Mouse (Mus musculus): Measurements from ENCODE around the gene Mrps10. TPM values are rescaled to one million over a fixed set of nuclear protein-coding genes. Genes with fewer than 3 reads are reported as not detected.

The Mrps10 gene
- 10 to 100 TPM; 19.9 to 23.9 TPM for total RNA-seq (2021)

DNA sequence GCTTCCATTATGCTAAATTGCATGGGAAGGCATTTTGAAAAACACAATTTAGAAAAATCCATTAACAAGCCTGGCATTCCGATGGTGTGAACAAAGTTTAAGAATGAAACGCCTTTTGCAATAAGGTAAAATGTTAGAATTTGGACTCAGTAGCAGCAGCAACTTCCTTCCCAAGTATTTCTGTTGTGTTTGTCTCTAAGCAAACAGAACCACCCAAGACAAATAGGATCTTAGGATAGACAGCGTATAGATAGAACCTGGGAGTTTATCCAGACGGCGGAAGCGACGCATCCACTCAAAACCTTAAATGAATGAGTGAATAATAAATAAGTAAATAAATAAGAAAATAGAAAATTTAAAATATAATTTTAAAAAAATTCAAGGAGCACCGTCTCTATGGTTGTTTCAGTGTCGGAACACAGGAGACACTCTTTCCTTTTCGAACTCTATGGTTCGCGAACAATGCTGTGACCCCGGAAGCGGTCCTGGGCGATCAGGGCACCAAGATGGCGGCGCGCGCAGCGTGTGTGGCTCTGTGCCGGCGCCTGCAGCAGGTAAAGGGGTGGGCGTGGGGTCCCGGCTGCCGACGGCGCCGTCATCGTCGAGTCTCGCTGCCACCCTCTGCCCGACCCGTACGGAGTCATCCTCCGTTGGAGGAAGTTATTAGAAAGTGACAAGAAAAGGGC lies at the start of gene Mrps10:
Mrps10 (plus strand) TSS at position 487 of the 686 bp plus-strand sequence.
- DNase-seq: peak; percentile 78 to 84
- intact Hi-C loops (cut with DNase I): loop anchor here (2.0 to 5.0 kb wide), 2 partner anchors 242 to 331 kb away; partner anchors contain the start of genes Bysl, Gm20517 and Med20

DNA sequence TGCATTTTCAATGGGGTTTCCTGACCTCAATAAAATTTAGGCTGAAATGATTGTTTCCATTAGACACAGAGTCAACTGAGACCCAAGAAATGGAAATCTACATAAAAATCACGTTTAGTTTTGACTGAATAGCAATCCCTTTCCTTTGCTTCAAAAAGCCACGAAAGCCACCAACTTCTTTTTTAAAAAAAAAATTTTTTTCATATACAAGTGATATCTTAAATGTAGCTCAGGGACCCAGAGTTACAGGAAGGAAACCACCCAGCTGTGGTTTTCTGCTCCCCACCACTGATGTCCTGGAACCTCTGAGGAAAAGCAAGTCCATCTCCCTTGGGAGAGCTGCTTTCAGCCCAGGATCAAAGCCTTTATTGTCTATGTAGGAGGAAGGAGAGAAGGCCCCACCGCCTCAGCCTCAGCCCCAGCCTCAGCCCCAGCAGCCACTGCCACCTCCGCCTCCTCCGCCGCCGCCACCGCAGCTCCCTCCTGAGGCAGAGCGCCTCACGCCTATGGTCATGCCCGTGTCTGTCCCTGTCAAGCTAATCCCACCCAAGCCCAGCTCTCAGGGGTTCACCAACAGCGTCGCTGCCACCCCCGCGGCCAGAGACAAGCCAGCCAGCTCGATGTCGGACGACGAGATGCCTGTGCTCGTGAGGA lies 49.6 kb upstream of the Mrps10 start:
- DNase-seq: no peak
- intact Hi-C loops (cut with DNase I): no loop called here

DNA sequence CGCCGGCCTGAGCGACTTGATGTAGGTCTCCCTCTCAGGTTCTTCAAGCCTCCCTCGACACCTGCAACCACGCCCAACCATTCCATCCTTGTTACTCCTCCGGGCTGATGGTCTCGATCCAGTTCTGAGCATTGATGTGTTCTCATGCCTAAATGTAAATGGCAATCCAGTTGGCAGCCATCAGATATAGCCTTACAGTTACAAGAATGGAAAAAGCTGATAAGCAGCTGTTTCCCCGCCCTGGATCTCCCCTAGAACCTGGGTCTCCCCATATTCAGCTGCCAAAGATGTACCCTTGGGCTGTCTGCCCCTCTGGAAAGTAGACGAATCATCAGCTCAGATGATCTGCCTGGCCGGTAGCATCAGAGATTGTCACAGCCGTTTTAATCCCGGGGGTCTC lies 48.9 kb upstream of the Mrps10 start:
- intact Hi-C loops (cut with DNase I): no loop called here
- DNase-seq: no peak

DNA sequence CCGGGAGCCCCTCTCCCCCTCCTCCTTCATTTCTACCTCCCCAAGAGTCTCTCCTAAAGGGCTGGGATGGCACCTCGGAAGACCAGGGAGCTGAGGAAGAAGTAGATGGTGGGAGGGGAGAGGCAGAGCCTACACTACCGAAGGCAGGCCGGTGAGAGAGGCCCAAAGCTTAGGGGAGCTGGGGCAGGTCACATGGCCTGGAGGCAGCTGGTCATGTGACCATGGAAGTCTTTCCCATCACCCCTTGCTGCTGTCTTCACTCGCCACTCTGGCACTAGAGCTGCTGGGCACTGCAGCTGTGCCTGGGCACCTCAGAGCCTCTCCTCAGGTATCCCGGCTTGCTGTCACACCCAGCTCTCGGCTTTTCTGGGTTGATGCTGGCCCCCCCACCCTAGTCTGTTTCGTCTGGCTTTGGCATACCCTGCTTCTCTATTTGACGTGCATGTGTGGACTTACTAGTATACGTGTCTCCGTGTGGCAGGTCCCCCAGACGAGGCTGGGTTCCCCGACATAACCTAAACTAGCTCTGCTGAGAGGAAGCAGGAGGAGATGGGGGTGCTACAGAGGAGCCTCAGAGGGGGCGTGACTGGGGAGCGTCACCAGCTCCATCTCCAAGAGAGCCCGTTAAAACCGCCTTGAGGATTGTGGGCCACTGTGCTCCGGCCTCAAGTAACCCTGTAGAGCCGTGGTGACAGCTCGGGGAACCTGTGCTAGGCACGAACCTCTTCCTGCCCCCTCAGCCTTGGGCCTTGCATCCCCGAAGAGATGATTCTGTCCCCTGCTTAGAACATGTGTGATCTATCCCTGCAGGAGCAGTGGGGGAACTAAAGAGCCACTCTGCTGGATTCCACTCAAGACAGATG lies 46.3 kb upstream of the Mrps10 start:
- intact Hi-C loops (cut with DNase I): no loop called here
- no peak for DNase-seq

DNA sequence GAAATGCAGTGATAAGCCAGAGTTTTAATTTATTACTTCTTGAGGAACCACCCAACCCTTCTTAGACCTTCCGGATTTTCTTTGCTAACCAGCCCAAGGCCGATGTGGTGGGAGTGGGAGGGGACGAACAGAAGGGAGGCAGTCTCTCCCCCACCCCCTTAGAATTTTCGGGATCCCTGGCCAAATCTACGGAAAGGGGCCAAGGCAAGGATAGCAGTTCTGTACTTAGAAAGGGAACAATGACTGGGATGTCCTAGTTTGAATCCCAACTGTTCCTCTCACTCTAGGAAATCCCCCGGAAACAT lies 45.7 kb upstream of the Mrps10 start:
- no peak for DNase-seq
- intact Hi-C loops (cut with DNase I): no loop called here

DNA sequence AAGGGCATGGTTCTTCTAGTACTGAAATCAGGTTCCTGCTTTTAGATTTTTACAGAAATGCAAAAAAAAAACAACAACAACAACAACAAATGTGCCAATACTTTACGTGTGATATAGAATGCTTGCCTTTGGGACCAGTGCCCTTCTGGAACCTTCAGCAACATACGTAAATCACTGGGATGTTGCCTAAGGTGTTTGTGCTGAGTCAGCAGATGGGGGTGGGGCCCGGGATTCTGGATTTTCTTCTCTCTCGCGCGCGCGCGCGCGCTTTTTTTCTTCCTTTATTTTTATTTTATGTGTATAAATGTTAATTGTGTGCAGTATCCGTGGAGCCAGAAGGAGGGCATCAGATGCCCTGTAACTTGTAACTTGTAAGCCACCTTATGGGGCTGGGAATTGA lies 41.1 kb upstream of the Mrps10 start:
- intact Hi-C loops (cut with DNase I): no loop called here
- DNase-seq: no peak

DNA sequence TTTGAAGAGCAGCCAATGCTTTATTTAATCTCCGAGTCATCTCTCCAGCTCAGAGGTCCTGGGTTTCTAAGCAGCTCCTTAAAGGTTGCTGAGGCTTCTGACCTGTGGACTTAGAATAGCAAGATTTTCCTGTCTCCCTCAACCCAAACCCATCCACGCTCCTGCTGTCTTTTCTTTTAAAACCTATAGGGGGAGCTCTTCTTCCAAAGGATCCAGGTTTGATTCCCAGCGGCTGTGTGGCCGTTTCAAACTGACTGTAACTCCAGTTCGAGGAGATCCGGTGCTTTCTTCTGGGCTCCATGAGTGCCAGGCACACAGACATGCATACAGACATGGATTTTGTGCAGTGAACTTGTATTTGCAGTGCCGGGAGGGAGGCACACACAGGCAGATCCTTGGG lies 40.7 kb upstream of the Mrps10 start:
- no peak for DNase-seq
- intact Hi-C loops (cut with DNase I): no loop called here

DNA sequence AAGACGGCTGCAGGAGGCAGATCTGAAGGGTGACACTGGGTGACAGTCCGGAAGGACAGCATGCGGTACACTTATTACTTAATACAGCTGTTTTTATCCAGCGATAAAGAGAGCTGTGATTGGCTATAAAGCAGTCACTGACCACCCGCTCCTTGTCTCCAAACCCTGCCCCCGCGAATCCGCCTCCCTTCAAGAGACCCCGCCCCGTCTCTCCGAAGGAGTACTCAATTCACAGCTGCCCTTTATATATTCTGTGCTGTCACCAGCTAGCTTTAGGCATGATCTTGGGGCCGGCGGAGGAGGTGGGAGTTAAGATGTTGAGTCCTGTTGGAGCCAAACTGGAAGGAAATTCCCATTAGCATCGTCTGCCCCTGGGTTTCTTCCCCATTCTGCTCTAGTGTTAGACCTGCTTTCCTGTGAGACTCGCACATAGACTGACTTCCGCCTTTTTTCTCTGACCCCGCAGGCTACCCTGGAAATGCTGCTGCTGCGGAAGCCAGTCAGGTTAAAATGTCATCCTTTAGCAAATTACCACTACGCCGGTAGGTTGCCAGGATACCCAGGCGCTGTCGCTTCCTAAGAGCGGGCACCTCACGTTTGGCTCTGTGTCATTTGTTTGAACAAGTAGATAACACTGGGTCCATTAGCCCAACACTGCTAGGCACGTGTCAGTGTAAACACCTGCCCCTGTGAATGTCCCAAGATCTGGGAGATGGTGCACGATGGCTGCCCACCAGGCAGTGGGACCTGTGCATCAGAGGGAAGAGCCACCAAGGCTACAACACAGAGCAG lies 39.9 kb upstream of the Mrps10 start:
- no peak for DNase-seq
- intact Hi-C loops (cut with DNase I): no loop called here

DNA sequence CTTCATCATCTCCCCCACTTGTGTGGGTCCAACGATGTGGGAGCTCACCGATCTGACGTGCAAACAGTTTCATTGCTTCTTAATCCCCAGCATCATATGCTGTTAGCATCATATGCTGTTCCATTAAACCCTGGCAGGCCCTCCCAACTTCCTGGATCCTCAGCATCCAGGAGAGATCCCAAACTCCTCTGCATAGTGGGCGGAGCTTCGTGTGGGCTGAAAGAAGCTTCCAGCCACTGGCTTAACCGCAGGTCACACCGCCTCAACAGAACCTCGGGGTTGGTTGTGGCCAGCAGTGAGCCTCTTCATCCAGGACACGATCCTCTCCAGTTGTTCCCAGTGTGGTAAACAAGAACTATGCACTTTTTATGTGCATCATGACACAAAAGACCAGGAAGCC lies 38.1 kb upstream of the Mrps10 start:
- intact Hi-C loops (cut with DNase I): loop anchor here (10.0 kb wide), 1 partner anchor 216 kb away; no protein-coding TSS in a partner anchor

DNA sequence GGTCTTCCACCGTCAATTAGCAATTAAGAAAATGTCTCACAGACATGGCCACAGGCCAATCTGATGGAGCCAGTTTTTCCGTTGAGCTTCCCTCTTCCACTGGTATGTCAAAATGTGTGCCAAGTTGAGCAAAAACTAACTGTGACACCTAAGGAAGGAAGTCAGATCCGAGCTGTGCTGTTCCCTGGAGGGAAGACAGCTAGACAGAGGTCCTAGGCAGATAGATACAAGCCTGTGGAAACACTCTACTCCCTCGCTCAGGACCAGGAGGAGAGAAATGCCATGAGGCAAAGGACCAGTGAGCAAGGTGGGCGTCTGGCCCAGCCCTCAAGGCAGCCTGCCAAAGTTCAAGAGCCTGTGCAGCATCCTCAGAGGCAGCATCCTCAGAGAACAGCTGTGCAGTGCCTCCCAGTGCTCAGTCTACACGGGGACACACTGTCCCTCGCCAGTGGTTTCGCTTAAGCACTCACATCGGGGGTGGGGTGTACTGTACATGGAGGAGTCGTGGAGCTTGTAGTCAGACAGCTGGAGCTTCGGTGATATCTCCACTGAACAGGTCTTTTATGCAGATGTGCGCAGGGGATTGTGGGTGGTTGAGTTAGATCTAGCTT lies 36.6 kb upstream of the Mrps10 start:
- DNase-seq: peak; percentile 21 to 24
- intact Hi-C loops (cut with DNase I): loop anchor here (2.0 to 10.0 kb wide), 2 partner anchors 217 to 293 kb away; no protein-coding TSS in a partner anchor

More for the DNA sequence above, 38.1 kb upstream of the Mrps10 start:
- no peak for DNase-seq

DNA sequence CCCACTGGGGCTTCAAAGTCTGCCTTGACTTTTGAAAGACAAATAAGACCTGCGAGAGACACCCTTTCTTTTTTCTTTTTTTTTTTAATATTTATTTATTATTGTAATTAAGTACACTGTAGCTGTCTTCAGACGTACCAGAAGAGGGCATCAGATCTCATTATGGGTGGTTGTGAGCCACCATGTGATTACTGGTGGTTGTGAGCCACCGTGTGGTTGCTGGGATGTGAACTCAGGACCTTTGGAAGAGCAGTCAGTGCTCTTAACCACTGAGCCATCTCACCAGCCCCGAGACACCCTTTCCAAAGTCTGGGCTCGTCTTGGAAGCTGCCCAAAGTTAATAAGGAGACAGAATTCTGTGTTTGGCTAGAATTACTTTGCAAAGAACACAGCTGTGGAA lies 36.0 kb upstream of the Mrps10 start:
- intact Hi-C loops (cut with DNase I): loop anchor here (2.0 to 10.0 kb wide), 2 partner anchors 218 to 294 kb away; no protein-coding TSS in a partner anchor
- peak in 1 of 2 experiments; percentile 19 for DNase-seq

DNA sequence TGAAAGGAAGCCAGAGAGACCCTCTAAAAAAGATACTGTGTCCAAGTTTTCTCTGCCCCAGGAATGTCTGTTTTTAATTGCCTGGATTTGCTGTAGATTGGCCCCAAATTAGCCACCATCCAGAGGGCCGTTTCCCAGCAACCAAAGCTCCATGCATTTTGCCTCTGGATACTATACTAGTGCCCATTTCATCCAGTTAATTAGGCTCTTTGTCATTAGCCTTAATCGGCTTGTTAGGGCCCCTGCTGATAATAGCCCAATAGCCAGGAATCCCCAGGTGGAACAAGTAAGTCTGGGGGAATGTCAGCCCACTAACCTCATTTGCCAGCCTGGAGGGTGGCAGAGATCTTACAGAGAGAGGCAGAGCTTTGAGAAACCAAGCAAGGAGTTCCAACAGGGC lies 35.3 kb upstream of the Mrps10 start:
- intact Hi-C loops (cut with DNase I): loop anchor here (2.0 to 10.0 kb wide), 2 partner anchors 219 to 295 kb away; no protein-coding TSS in a partner anchor
- no peak for DNase-seq

DNA sequence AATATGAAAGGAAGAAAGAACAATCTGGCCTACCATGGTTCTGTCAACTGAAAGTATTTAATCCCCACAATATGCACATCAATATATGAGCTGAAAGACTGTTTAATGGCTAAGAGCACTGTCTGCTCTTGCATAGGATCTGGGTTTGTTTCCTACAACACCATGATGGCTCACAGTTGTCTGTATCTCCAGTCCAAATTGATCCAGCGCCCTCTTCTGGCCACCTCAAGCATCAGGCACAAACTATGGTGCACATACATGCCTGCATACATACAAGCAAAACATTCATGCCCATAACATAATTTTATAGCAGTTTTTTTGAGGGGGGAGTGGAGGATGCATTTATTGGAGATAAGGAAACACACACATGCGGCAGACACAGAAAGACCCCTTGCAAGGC lies 25.6 kb upstream of the Mrps10 start:
- intact Hi-C loops (cut with DNase I): no loop called here
- DNase-seq: no peak

DNA sequence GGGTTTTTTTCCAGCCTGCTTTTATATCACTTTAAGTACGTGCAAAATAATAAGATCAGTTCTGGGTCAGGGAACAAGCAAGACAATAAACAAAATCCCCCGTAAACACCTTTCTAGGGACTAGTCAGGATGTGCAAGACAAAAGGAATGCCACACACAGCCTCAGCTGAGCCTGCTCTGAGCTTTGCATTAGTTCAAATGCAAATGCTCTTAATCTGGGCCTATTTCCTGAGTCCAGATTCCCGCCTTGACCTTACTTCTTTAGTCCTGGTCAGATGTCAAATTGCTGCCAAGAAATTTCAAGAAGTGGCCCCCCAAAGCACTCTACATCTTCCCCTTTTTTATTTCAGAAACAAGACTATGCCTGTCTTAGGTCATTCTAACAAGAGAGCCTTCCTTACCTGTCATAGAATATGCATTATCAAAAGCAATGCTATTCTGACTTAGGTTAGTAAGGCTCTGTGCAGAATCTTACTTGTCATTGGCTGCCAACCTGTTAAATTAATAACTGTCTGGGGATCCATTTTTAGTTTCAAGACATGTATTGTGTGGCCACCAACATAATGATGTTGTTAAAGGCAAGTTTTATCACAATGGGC lies 18.9 kb upstream of the Mrps10 start:
- intact Hi-C loops (cut with DNase I): no loop called here
- DNase-seq: no peak

DNA sequence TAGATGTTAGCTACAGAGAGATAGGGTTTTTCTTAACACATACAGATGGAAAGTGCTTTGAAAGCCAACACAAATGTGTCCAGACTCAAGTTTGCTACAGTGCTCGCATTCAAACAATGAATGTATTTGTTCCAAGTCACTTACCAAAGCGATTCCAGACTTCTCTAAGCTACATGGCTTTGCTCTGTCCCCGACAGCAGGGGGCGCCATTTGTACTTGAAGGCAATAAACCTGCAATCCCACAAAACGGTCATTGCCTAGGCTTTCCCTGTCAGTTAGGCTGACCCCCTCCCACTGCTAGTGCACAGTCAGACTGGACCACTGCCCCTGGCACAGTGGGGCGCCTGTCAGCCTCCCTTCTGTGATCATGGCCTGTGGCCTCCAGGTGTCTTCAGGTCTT lies 8.7 kb upstream of the Mrps10 start:
- intact Hi-C loops (cut with DNase I): no loop called here
- DNase-seq: peak; percentile 37 to 59

DNA sequence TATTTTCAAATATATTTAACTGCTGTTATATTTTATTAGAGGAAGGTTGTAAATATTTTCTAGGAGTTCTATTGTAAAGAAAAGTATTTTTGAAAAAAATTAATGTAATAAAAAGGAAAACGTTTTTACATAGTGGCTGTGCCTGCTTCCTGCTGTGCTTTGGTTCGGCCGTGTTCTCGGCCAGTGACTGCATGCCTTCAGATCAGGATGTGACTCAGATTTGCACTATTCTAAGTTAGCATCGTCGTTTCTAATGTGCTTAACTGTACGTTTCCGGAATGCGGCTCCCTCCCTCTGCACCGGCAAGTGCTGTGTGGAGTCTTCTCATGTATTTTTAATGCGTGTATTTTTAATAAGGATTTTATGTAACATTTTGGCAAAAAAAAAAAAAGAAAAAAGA lies 7.3 kb upstream of the Mrps10 start:
- DNase-seq: no peak
- intact Hi-C loops (cut with DNase I): no loop called here

DNA sequence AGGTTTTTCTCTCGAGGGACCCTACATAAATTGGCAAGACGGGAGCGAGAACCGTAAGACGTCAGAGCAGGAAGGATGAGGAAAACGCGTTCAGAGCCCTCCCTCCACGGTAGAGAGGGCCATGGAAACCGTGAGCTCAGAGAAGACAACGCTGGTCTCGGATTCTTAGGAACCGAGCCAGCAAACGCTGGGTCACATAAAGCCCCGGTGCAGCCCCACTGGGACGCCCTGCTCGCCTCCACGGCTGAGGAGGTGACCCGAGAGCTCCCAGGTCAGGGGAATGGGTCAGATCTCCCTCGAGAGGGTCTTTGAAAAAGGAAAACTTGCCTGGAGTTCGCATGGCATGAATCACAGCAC lies 378 bp downstream of the Mrps10 start:
- no peak for DNase-seq
- intact Hi-C loops (cut with DNase I): loop anchor here (2.0 to 5.0 kb wide), 2 partner anchors 242 to 332 kb away; partner anchors contain the start of genes Bysl, Gm20517 and Med20

DNA sequence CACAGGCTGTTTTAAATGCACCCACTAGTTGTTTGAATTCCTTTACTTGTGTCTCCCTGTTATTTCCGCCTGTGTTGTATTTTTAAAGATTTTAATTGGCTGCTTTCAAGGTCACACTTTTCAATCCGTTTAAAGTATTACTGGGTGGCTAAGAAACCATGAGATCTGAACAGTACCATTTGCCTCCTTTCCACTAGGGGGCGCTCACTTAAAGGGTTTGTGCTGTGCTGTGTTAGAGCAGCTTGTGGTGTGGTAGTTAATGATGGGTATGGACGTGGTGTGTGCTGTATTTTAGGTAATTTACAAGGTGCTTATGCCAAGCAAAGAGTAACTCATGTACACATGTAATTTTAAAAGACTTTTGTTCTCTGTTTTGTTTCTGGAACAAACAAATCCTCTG lies 2.8 kb downstream of the Mrps10 start:
- DNase-seq: peak; percentile 54 to 61
- intact Hi-C loops (cut with DNase I): loop anchor here (5.0 kb wide), 1 partner anchor 321 kb away; the partner anchor contains the start of genes Gm21981 and Prickle4

DNA sequence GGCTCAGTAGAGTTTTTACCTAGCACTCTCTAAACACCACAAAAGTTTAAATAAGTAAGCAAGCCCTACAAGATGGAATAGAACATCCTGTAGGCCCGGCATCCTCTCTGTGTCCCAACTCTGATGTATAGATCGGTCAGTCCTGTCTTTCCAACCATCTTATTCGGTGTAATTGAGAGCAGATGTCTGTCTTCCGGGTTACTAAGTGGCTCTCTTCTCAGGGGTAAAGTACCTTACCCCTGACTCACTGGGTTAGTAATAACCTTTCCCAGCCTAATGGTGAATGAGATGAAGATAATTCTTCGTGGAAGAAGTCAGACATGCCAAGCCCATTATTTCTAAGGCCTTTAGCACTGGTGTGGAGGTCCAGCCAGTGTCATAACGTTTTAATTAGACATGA lies 5.3 kb downstream of the Mrps10 start:
- intact Hi-C loops (cut with DNase I): loop anchor here (5.0 kb wide), 1 partner anchor 318 kb away; the partner anchor contains the start of genes Gm21981 and Prickle4
- DNase-seq: no peak

Measured in heart, postnatal 36 days (tissue).